Mouse (Mus musculus) heart, embryonic 14.5 days (tissue): ENCODE results near the gene Itga11. TPM values are rescaled to one million over a fixed set of nuclear protein-coding genes. Genes with fewer than 3 reads are reported as not detected.
A peak's percentile ranks its signal among the peaks of the same experiment; 100 is the strongest.

Experiments
- ATAC-seq: fragments of 200-750 bp; cut with Nextera tagmentation; 2 replicates; pipeline ENCODE4 v1.8.0; 2017; ENCODE audit warnings: low read depth, moderate TSS enrichment; ENCODE audit not compliant: insufficient number of reproducible peaks, insufficient read depth, low FRiP score
- H3K27ac ChIP-seq, 2 experiments: fragments of 200-500 bp in 1 of 2; fragments of 300-500 bp in 1 of 2; sonication (generic) in 1 of 2; replicated peaks in 1 of 2; 2 replicates each; pipeline ENCODE4 v1.5.1; 2012 to 2014; ENCODE audit warnings: low read depth in 2 of 2, low read length in 2 of 2, control low read depth in 1 of 2, mild to moderate bottlenecking in 1 of 2, mixed read lengths in 1 of 2; ENCODE audit not compliant: control insufficient read depth in 1 of 2, insufficient read depth in 1 of 2
- H3K27me3 ChIP-seq: fragments of 300-500 bp; sonication (generic); 2 replicates; pipeline ENCODE4 v1.6.1; 2014; ENCODE audit warnings: mild to moderate bottlenecking, low read length, control low read depth; ENCODE audit not compliant: control insufficient read depth, insufficient read depth
- H3K36me3 ChIP-seq: fragments of 300-500 bp; sonication (generic); 2 replicates; pipeline ENCODE4 v1.6.1; 2014; ENCODE audit warnings: mild to moderate bottlenecking, control low read depth, low read length, mixed read lengths; ENCODE audit not compliant: control insufficient read depth, insufficient read depth
- H3K4me1 ChIP-seq, 2 experiments: fragments of 200-500 bp in 1 of 2; fragments of 300-500 bp in 1 of 2; sonication (generic) in 1 of 2; 2 replicates each; pipeline ENCODE4 v1.6.1; 2012 to 2014; ENCODE audit warnings: low read length in 2 of 2, control low read depth in 1 of 2, mixed read lengths in 1 of 2; ENCODE audit not compliant: control insufficient read depth in 2 of 2, insufficient read depth in 2 of 2
- H3K4me2 ChIP-seq: fragments of 300-500 bp; sonication (generic); 2 replicates; pipeline ENCODE4 v1.6.1; 2014; ENCODE audit warnings: mild to moderate bottlenecking, low read length
- H3K4me3 ChIP-seq, 2 experiments: fragments of 200-500 bp in 1 of 2; fragments of 300-500 bp in 1 of 2; sonication (generic) in 1 of 2; 2 replicates each; pipeline ENCODE4 v1.5.1; 2012 to 2014; ENCODE audit warnings: low read length in 2 of 2, mild to moderate bottlenecking in 2 of 2, control low read depth in 1 of 2, low read depth in 1 of 2, moderate library complexity in 1 of 2; ENCODE audit not compliant: control insufficient read depth in 1 of 2, insufficient read depth in 1 of 2
- H3K9ac ChIP-seq: fragments of 300-500 bp; sonication (generic); 2 replicates; pipeline ENCODE4 v1.6.1; 2014; ENCODE audit warnings: mild to moderate bottlenecking, low read length
- H3K9me3 ChIP-seq: fragments of 300-500 bp; sonication (generic); 2 replicates; pipeline ENCODE4 v1.6.1; 2016; ENCODE audit warnings: low read length, control low read depth; ENCODE audit not compliant: control insufficient read depth
- WGBS: fragments of 180-500 bp; shearing (Covaris S2); extraction: QIAGEN DNeasy Blood & Tissue Kit; methylation state at CpG from one replicate; pipeline ENCODE4 v1.1.7; 2014; 5-methylcytosine and 5-hydroxymethylcytosine counted together
- polyA plus RNA-seq: library from polyadenylated mRNA; unstranded; fragments of >200 nt; fragmentation: Nextera tagmentation; extraction: Ambion mirVana; gene quantifications from 2 replicates; pipeline ENCODE4 v1.2.1, GENCODE M21; 2014

Gene Itga11
- polyA plus RNA-seq, 1 experiment from 2014 or later = 0.92 TPM

GRCm38 (mm10) chr9:62827939-62828652 is 150.5 kb downstream of the Itga11 start:
- H3K27me3 ChIP-seq = no peaks in the 10 kb centered on the region
- peak overlapping the region; percentile 64 for H3K4me2 ChIP-seq
- peak overlapping the region; percentile 25 to 30; a peak in 3 of 4 replicates for H3K4me3 ChIP-seq
- H3K27ac ChIP-seq = peak overlapping the region in 1 of 2 experiments; percentile 64; a peak in 3 of 4 replicates
- H3K9me3 ChIP-seq = no peaks in the 10 kb centered on the region
- no peak for ATAC-seq
- WGBS = 3% methylated on average over 24 of the region's 24 CpGs
- no peaks in the 10 kb centered on the region for H3K36me3 ChIP-seq
- peak overlapping the region; percentile 7; the same call in 1 of the 2 replicates for H3K9ac ChIP-seq
- peaks cover 5 to 14% of the 10 kb centered on the region in 2 experiments for H3K4me1 ChIP-seq

DNA sequence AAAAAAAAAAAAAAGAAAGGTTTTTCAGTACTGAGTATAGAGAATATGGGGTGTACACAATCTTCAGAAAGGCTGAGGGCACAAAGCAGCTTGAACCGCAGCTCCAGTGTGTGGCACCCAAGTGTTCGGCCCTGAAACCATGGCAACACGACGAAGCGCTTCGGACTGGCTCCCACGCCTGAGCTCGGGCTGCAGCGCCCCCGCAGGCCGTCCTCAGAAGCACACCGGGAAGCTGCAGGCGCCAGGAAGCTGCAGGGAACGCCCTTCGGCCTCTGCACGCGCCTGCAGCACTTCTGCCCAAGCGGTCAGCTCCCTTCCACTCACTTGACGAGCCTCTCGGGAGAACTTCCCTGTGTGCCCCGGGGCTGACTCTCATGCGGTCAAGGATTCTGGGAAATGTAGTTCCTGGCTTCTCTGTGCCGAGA is 151.0 kb downstream of the Itga11 start:
- H3K27ac ChIP-seq = peak overlapping the region in 1 of 2 experiments; percentile 64; a peak in 2 of 4 replicates
- H3K4me3 ChIP-seq = peak overlapping the region; percentile 25 to 30; a peak in 3 of 4 replicates
- WGBS = 0% methylated on average over 23 of the region's 23 CpGs
- H3K9me3 ChIP-seq = no peaks in the 10 kb centered on the region
- H3K4me1 ChIP-seq = peaks cover 5 to 14% of the 10 kb centered on the region in 2 experiments
- peak overlapping the region; percentile 64 for H3K4me2 ChIP-seq
- no peaks in the 10 kb centered on the region for H3K27me3 ChIP-seq
- H3K9ac ChIP-seq = peak overlapping the region; percentile 7; the same call in 1 of the 2 replicates
- ATAC-seq = peak; percentile 94
- H3K36me3 ChIP-seq = no peaks in the 10 kb centered on the region

- H3K27ac ChIP-seq = no peak overlapping the region
- no peak overlapping the region for H3K9ac ChIP-seq
- no peaks in the 10 kb centered on the region for H3K27me3 ChIP-seq
- no peak overlapping the region for H3K4me2 ChIP-seq
- no peak for ATAC-seq
- H3K4me3 ChIP-seq = no peak overlapping the region
- H3K36me3 ChIP-seq = no peaks in the 10 kb centered on the region
- no peaks in the 10 kb centered on the region for H3K9me3 ChIP-seq
- WGBS = 68% methylated on average over 6 of the region's 6 CpGs
- H3K4me1 ChIP-seq = peaks cover 5 to 14% of the 10 kb centered on the region in 2 experiments
These were observed 152.3 kb downstream of the Itga11 start for GRCm38 (mm10) chr9:62829877-62830276.

Other genes starting within 250 kb of the Itga11 start
- gene Coro2b, start 140.8 kb upstream of the Itga11 start, polyA plus RNA-seq = 4.7 and 6.9 TPM in 2 replicates
- gene Fem1b, start 134.1 kb downstream of the Itga11 start, polyA plus RNA-seq = 21.0 and 21.4 TPM in 2 replicates
- 19.7 and 21.2 TPM in 2 replicates for gene Cln6, start 161.0 kb downstream of the Itga11 start, polyA plus RNA-seq
- gene Calml4, start 180.3 kb downstream of the Itga11 start, polyA plus RNA-seq = 1.0 and 2.2 TPM in 2 replicates